Mouse (Mus musculus) liver, adult 2 months (tissue): Measurements from ENCODE around the gene Hoxd4.

Experiments
- CTCF ChIP-seq: fragments of 200-500 bp; IDR thresholded peaks from 2 replicates; pipeline ENCODE4 v1.5.1; 2011; ENCODE audit warnings: low read depth, low read length, control low read depth
- POLR2A ChIP-seq: fragments of 200-500 bp; IDR thresholded peaks from 2 replicates; pipeline ENCODE4 v1.6.1; 2011; ENCODE audit warnings: low read length, control low read depth; ENCODE audit not compliant: insufficient read depth; ENCODE audit errors: extremely low read depth

DNA sequence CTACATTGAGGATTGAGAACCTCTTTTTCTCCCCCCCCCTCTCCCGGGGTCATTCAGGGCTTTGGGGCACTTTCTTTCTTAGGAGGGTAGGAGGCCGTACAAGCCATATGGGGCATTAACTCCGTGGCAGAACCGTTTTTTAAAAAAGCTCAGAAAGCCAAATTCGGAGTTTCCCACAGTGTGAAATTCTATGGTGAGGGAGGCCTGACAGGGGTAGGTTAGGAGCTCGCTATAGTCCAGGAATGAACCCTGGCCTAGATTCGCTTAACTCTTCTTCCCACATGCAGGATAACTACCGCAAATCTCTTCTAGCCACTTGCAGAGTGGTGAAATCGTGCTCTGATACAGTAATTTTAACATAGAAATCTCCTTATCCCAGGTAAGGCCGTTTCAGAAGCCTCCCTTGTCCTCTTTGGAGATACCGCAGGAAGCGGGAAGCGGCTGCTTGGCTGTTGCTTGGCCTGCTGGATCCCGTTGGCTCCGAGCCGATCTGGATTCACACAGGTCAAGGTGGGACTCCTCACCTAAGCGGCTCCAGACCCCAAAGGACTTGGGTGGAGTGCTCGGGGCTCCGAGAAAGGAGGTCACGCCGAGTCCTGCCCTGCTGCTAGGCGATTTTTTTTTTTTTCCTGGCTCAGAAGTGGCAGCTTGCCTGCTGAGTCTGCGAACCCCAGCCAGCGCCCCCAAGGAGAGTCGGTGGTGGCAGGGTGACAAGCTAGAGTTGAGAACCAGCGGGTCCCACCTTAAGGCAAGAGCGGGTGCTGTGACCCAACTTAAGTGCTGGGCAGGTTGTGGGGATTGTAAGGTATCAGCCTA is 23.5 kb downstream of the Hoxd4 start:
- TF ChIP-seq CTCF (no peak), POLR2A (no peak)
